Mouse (Mus musculus) kidney, adult 11 months (tissue): Measurements from ENCODE around the gene Creb3l1.
A peak's percentile ranks its signal among the peaks of the same experiment; 100 is the strongest.

ENCODE experiments used
- DNase-seq: peaks from one replicate; pipeline ENCODE4 v3.0.0; 2022

Gene Creb3l1

DNA sequence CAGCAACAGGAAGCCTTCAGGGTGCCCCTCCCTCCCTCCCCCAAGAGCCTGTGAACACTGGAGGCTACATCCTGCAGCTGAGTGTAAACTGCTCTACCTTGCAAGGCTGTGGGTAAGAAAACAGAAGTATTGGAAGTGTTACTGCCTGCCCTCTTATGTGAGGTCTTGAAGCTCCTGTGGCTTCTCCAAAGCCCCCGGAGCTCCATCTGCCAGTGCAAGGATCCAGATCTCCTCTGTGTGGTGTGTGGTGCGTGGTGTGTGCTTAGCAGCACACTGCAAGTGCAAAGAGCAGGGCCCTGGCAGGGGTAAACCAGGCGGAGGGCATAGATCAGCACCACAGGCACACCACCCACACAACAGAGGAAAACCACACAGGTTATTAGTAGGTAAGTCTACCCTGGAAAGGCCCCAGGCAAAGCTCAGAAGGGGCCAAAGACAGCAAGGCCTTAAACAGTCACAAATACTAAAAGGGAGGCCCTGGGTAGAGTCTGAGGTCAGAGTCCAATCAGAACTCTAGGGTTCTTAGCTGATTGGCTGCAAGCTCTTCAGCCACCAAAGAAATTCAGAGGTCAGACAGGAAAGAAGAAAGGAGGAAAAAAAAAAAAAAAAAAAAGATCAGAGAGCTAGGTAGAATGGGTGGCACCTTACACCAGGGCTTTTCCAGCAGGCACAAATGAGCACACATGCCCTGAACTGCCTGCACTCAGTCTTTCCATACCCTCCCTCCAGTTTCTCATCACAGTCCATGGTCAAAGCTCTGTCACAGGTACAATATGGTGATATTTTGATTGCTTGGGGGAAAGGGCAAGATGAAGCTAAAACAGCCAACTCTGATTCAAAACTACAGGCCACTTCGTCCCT, 62.2 kb downstream of the Creb3l1 start:
- peak; percentile 79 for DNase-seq

DNA sequence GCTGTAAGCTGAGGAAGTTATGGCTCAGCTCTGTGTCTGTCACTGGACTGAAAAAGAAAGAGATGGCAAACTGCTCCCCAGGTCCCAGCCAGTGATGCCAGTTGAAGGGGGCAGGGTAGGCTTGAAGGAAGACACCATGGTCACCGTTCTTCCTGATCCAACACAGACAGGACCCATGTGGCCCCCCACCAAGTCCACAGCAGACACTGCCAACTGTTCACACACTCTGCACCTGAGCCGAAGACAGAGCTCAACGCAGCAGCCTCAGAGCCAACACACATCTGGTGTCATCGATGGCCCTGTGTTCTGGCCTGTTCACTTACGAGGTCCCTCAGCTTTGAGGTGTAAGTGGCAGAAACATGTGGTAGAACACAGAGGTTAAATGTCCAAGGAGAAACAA, 63.8 kb downstream of the Creb3l1 start:
- no peak for DNase-seq

DNA sequence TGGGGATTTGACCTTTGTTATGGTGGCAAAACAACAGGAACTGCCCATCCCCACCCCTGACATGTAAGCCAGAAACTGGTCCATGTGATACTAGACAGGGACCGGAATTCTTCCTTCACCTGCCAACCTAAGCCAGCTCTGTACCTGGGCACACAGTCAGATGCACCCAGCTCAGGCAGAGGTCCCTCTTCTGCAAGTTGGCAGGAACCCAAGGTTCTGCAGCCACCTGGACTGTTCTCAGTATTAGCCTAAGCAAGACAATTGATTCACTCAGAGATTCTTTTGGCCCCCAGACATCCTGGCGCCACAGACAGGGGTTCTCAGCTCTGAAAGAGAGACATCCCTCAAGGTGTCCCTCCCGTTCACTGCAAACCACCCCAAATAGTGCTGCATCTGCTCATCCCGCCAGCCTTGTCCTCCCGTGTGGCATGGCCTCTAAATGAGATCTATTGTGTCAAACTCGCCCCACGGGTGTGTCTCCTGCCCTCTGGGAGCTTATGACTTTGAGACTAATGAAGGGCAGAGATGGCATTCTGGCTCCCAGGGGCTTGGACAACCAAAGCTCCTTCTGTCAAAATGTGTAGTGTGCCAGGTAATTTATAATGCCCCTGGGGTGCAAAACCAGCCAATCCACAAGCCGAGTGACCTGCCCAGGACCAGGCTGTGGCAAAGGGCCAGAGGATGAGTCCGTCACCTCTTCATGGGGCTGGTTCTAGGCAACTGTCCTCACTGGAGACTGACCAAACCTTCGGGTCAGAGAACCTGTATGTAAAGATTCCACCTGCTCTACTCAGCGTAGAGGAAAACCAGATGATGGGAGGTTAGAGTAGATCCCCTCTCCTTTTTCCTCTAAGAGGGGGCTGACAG, 64.5 kb downstream of the Creb3l1 start:
- DNase-seq, result no peak

DNA sequence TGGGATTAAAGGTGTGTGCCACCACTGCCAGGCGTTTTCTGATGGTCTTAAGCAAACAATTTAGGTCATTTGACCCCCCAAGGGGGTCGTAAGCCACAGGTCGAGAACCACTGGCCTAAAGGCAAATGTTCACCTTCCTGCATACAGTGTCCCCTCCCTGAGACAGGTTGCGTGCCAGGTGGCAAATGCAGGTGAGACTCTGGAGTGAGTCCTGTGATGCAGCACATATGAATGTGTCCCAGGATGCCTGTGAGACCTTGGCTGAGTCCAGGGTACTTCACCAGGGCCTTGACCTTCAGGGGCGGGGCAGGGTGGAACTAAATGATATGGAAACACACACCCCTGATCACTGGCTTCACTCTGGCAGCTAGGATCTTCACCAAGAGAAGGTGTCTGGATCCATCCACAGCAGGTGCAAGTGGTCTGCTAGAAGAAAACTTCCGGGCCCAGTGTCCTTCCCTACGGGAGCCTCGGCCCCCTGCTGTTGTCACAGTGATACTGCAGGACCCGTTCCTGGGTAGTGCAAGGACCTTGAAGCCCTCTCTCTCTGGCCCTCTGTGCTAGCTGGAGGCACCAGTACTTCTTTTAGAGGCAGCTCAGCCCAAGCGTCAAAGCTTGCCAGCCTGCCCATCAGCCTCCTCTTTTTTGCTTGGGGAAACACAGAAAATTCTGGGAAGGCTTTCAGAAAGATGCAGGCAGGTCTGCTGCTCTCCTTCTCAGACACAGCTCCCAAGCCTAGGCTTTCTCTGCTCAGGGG, 65.4 kb downstream of the Creb3l1 start:
- peak; percentile 54 for DNase-seq

DNA sequence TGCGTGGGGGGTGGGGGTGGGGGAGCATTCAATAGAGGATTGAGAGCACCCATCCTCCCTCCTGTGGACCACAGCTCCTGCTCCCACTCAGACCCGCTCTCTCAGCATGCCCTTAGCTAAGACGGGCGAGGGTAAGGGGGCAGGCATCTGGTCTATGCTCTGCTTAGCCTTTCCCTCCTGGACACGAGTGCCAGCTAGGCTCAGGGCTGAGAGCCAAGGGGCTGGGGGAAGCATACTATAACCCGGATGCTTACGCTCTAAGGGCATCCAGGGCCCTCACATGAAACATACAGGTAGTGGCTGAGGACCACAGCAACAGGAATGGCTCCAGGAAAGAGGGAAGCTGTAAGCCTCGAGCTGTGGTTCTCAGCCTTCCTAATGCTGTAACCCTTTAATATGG, 66.3 kb downstream of the Creb3l1 start:
- no peak for DNase-seq

DNA sequence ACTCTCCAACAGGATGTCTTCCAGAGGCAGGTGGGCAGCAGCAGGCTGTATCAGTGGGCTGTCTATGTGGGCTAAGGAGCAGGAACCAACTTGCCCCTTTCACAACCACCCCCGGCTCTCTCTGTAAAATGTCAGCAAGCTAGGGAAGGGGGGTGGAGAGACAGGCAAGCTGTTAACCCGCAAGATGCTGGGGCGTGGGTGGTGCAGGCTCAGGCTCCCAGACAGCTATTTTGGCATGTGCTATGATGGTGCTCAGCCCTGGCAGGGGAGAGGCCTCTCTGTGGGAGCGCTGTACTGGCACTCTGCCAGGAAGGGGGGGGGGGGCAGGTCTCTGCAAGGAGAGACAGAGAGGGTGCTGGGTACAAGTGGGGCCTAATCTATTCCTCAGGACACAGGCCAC, 67.2 kb downstream of the Creb3l1 start:
- no peak for DNase-seq

DNA sequence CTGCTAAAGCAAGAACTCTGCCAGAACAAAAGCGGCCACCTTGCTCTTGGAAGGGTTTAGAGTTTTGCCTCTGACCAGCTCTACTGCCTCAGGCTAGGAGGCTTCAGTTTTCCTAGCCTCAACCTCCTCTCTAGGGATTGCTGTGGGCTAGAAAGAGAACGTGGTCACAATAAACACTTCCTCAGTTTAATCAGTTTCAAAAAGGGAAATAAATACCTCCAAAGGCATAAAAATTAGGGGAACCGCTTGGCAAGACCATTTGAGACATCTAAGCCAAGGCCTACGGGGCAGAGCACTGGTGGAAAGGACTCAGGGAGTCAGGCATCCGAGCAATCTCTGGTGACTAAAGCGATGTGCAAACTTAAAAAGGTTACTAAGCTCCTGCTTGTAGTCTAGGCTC, 68.4 kb downstream of the Creb3l1 start:
- no peak for DNase-seq

DNA sequence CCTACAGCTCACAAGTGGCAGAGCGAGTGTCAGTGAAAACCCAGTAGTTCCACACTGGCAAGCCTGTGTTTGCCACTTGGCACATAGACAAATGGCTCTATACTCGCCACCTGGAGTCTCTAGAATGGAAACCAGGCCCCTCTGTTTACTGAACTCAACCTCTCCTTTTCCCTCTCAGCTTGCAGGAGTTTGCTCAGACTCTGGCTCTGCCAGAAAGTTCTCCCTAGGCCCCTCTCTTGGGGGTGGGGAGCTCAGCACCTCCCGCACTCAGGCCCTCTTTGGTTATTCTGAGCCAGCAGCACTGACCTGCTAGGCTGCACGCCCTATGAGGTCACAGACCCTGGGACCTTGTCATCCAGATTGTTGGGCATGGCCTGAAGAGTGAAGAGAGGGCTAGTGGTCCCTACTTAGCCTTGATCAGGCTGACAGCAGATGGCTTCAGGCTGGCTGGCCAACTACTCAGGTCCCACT, 69.1 kb downstream of the Creb3l1 start:
- no peak for DNase-seq

DNA sequence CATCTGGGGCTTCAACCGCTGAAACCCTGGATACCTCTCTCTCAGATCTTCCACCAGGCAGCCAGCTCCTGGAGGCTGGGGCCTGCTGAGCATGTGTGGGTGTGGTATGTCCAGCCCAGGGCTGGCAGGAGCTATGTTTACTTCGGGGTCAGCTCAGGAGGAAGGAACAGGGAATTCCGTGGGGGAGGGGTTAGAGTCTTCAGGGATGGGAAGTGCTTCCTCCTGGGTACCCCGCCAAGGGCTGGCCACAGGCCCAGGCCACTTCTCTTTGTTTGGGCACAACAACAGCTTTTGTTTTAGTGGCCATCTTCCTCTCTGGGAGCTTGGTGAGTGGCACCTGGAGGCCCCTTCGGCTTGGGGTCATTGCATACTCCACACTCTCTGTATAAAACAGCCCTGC, 70.5 kb downstream of the Creb3l1 start:
- peak; percentile 79 for DNase-seq

DNA sequence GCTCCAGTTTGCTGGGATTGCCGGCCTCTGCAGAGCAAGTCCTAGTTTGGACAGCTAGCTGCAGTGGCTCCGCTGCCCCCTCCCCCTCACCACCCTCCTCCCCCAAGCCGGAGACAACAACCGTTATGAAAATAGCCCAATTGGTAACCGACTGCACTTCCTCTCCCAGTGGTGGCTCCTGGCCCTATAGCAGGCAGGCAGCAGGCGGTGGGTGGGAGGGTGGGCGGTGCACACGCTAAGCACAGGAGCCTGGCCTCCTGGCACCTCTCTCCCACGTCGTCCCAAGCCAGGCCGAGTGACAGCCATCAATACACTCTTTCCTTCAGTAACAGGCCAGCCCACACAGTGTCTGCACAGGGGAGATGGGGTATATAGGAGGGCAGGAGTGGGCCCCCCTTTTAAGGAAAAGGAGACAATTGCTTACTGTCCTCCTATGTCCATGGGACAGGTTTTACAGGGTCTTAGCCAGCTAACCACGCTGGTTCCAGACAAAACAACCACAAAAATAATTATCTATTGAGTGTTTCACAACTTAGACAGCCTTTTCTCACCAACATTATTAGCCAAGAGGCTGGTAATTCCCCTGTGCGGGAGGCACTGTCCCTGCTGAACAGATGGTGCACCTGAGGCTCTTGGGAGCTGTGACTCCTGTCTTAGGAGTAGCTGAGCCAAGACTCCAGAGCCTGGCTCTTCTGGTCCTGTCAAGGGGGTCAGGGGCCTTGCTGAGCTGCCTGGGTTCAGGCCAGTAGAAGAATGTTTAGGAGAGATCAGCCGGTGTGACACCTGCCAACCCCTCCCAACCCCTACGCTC, 73.8 kb downstream of the Creb3l1 start:
- no peak for DNase-seq

DNA sequence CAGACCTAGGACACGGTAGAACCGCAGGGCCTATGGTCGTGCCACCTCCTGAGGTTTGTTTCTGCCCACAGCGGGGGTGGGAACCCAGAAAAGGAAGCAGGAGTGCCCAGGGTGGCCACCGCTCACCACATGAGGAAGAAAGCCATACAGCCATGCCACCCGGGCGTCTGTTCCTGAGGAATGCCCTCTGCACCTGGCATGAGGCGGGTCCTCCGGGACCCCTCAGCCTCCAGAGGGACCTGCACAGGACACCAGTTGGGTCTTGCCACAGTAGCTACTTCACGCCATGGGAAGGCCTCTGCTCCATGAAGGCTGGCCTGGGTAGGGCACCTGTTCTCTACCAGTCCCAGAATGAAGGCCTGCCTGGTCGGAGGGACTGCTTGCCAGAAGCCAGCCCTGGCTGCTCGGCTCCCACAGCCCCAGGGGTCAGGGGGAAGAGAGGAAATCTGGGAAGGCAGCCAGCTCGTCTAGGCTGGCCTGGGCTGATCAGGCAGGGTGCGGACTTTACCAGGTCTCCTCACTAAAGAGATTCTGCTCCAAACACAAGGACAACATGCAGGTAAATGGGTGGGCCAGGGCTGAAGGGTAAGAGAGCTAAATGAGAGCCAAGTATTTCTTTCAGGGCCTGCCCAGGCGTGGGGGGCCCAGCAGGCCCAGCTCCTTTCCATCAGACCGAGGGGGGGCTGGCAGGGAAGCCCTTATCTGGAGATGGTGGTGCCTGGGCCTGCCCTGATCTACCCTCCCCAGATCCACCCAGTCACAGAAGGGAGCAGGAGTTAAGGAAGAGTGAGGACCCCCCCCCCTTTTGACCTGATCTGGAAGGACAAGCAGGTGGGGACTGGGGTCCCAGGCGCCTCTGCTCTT, 74.7 kb downstream of the Creb3l1 start:
- peak; percentile 81 for DNase-seq

DNA sequence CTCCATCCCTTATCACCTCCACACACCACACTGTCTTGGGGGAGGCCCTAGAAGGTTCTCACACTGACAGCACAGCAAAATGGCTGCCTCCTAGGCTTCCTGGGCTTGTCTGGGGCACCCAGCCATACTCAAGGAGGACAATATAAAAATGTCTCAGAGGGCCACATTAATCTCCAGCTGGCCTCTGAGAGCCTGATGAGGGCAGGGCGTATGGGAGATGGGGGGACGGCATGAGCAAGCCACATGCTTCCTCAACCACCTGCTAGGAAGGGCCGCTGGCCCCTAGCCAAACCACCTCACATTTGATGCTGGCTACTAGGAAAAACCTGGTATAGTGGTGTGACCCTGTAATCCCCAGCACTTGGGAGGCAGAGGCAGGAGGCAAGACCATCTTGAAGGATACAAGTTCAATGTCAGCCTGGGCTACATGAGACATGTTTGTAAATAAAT, 75.5 kb downstream of the Creb3l1 start:
- no peak for DNase-seq

DNA sequence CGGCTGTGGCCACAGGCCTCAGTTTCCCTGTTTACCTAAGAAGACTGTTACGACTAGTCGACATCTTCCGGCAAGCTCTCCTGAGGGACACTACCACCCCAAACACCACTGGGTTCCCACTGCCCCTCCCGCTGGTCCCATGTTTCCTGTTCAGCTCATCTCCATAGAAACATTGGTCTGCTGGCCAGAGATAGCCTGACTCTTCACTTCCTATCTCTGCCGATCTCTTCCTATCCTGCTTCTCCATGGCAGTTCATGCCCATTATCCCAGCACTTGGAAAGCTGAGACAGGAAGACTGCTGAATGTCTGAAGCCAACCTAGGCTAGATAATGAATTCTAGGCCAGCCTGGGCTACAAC, 76.2 kb downstream of the Creb3l1 start:
- DNase-seq, result no peak

DNA sequence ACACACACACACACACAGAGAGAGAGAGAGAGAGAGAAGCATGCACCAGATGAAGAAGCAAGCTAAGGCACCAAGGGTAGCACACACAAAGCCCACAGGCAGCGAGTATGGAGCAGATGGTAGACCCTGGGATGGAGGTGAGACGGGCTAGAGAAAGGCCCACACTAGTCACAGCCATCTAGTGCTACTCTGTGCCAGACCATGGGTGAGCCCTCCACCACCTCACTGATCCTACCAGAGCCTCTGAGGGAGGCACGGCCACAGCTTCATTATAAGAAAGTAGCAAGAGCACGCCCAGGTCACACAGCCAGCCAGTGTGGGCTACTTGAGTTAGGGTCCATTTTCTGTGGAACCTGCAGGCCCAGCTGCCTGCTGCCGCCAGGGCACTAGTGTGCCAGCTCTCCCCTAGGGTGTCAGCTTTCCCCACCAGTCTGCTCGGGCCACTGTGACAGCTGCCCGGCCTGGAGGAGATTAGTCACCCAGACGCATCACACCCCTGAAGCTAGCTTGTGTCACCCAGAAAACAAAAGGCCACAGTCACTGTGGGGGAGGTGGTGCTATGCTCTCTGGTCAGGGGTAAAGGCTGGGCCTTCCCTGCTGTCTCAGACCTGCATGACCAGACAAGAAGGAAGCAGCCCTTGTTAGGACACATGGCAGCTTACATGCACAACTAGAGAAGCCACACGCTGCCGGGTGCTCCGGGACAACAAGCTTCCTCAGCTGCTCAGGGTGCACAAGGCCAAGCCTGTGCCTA, 76.7 kb downstream of the Creb3l1 start:
- no peak for DNase-seq

DNA sequence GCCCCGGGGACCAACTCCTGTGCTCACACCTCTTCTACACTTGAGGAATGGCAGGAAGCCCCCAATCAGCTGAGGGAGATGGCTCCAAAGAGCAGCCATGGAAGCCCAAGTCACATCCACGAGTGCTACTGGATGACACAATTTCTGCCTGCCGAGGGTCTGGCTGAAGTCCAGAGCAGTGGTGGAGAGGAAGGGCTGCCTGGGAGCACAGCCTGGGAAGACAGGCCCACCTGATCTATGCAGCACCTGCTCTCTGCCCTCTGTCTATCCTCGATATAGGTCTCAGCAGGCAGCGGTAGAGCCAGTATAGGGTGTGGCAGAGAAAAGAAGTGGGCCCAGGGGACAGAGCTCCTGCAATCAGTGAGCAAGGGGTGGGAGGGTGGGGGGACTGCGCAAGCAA, 77.5 kb downstream of the Creb3l1 start:
- DNase-seq, result no peak

DNA sequence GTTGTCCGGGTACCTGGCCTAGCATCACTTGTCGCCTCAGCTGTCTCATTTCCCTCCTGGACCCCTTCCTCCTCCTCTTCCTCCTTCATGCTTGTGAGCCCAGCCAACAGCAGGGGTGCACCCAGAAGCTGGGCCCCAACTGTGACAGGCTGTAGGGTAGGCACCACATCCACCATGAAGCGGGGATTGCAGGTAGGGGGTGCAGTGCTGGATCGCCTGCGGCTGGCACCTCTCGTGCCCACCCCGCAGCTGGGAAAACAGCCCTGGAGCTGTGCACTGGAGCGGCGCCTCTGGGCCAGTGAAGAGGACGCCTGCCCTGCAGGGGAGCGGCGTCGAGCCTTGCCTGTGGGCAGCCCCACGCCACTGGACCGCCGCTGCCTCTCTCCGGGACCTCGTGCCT, 78.8 kb downstream of the Creb3l1 start, which contains the start of gene Gm9821:
Gene Gm9821 (plus strand): TSS at position 221 of the 400 bp plus-strand sequence.
- no peak for DNase-seq

DNA sequence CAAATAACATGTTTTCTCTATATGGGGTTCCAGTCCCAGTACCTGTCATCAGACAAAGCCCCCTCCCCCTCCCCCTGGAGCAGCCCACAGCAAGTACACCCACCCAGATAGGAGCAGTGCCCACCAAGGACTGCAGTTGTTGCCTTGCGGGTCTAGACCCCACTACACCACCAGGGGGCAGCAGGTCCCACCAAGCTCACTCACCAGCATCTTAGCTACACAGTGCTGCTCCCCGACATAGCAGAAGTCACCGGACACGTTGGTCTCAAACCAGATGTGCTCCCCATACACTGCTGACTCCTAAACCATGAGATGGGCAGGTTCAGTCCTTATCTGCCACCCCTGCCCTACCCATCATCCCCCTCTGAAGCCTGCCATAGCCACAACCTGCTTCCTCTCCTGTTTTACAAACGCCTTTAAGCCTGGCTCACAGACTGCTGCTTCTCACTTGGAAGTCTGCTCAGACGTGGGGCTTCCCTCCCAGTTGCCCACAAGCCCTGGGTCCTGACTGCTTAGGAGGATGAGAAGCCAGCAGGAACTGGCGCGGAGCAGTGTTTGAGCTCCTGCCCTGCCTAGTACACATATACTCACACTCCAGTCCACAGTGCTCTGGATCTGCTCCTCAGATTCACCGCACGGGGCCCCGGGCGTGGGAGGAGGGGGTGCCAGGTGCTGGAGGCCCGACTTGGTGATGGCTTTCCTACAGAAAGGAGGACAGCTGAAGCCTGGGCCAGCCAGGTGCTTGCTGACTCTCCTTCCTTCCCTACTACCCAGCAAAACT, 79.9 kb downstream of the Creb3l1 start:
- peak; percentile 60 for DNase-seq

DNA sequence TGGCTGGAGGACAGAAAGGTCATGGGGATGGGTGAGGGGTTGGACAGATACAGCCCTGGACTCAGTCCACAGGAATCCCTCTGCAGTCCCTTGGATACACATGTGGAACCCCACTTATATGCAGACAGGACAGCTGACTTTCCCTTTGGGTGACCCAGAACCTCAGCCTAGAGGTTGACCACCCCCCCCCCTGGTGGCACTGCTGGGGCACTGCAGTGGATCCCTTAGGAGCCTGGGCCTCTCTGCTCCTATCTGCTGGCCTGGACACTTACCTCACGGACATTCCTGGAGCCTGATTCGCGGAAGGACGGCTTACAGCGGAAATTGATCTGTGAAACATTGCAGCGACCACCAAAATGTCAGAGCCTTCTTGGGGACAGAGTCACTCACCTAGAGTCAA, 81.9 kb downstream of the Creb3l1 start:
- DNase-seq, result no peak

DNA sequence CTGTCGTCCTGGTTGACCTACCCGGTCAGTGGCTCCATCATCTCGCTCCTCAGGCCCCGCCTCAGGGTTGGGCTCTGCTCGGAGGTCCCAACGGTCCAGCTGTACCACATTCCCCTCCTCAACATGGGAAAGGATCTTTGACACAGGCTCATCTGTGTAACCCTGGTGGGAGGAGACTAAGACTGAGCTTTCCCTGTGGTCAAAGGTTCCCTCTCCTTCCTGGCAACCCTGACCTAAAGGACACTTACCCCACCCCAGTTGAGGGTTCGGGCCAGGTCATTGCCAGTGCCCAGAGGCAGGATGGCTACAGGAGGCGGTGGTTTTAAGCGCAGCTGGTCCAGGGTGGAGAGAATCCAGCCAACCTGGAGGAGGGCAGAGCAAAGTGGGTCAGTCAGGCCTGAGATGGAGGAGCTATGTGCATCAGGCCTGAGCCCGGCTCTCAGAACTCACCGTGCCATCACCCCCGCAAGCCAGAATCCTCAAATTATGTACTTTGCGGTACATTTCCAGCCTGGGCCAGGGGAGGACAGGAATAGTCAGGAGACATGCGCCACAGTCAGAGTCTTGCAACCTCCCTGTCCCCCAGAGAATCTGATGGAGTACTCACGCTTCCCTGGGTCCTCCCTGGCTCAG, 84.9 kb downstream of the Creb3l1 start:
- peak; percentile 83 for DNase-seq
